Mouse (Mus musculus) forebrain, embryonic 10.5 days (tissue): ENCODE measurements around the gene C530025M09Rik. TPM values are rescaled to one million over a fixed set of nuclear protein-coding genes. Genes with fewer than 3 reads are reported as not detected.

ENCODE experiments used
- polyA plus RNA-seq: library from polyadenylated mRNA; unstranded; fragments of >200 nt; fragmentation: Nextera tagmentation; extraction: Ambion mirVana; gene quantifications from 2 replicates; pipeline ENCODE4 v1.2.1, GENCODE M21; 2016

Gene C530025M09Rik
- polyA plus RNA-seq, 1 experiment from 2014 or later, result 0.31 TPM

Other genes starting within 250 kb of the C530025M09Rik start
- gene Syndig1, start 2.0 kb downstream of the C530025M09Rik start, polyA plus RNA-seq, result 2.4 and 2.9 TPM in 2 replicates